Mouse (Mus musculus) heart, embryonic 13.5 days (tissue): ENCODE data around the gene 4931406P16Rik. TPM values are rescaled to one million over a fixed set of nuclear protein-coding genes. Genes with fewer than 3 reads are reported as not detected.

Experiments
- polyA plus RNA-seq: library from polyadenylated mRNA; unstranded; fragments of >200 nt; fragmentation: Nextera tagmentation; extraction: Ambion mirVana; gene quantifications from 2 replicates; pipeline ENCODE4 v1.2.1, GENCODE M21; 2015

4931406P16Rik gene
- polyA plus RNA-seq, 1 experiment from 2014 or later: 28.4 TPM

Other genes with a start within 250 kb of the 4931406P16Rik start
- not detected in 2 replicates for gene Scgb1b30, start 218.1 kb downstream of the 4931406P16Rik start, polyA plus RNA-seq
- gene Wtip, start 180.3 kb downstream of the 4931406P16Rik start, polyA plus RNA-seq: 4.0 and 5.1 TPM in 2 replicates
- 111 and 114 TPM in 2 replicates for gene Uba2, start 144.0 kb downstream of the 4931406P16Rik start, polyA plus RNA-seq
- 53.3 and 53.8 TPM in 2 replicates for gene Pdcd2l, start 116.9 kb downstream of the 4931406P16Rik start, polyA plus RNA-seq
- 702 and 751 TPM in 2 replicates for gene Gpi1, start 83.2 kb downstream of the 4931406P16Rik start, polyA plus RNA-seq
- 0.37 TPM in 1 of 2 replicates, not detected in the other for gene Gm6096, start 62.5 kb downstream of the 4931406P16Rik start, polyA plus RNA-seq
- gene Lsm14a, start 79.8 kb upstream of the 4931406P16Rik start, polyA plus RNA-seq: 59.2 and 63.0 TPM in 2 replicates